Mouse (Mus musculus): Measurements from ENCODE around the gene Alkbh3. TPM values are rescaled to one million over a fixed set of nuclear protein-coding genes. Genes with fewer than 3 reads are reported as not detected.

Alkbh3 gene
- polyA plus RNA-seq (2016; fragmentation: Nextera tagmentation; extraction: Ambion mirVana), result 47.8 and 51.5 TPM in 2 replicates

- no peaks in the 10 kb centered on the region for H3K27me3 ChIP-seq (ENCODE audit: low read depth, poor library complexity, severe bottlenecking)
- H3K4me1 ChIP-seq, result peaks cover 16% of the 10 kb centered on the region
- 4% methylated on average over 47 of the region's 47 CpGs for WGBS
- peak within 1 kb of the TSS; percentile 69 for H3K4me3 ChIP-seq
- peak; percentile 93 for DNase-seq (ENCODE audit: low spot score)
- H3K27ac ChIP-seq (replicated peaks), result peak within 1 kb of the TSS; percentile 84
- peaks cover 31% of the 10 kb centered on the region for H3K36me3 ChIP-seq
- 0 out of 2 replicates have a peak, but pooled peaks cover 3% of the 10 kb centered on the region for H3K9me3 ChIP-seq (replicated peaks)
These were observed at the start of gene Alkbh3 for GRCm38 (mm10) chr2:94010335-94011291. Gene Alkbh3 (minus strand): TSS chr2:94010807.

GRCm38 (mm10) chr2:94059459-94059858 is 48.9 kb upstream of the Alkbh3 start:
- no peak overlapping the region for H3K4me3 ChIP-seq
- no peak overlapping the region for H3K27ac ChIP-seq (replicated peaks)
- no peaks in the 10 kb centered on the region for H3K9me3 ChIP-seq (replicated peaks)
- no peaks in the 10 kb centered on the region for H3K4me1 ChIP-seq
- H3K36me3 ChIP-seq, result no peaks in the 10 kb centered on the region; the same call in 1 of the 2 replicates
- 88% methylated on average over 5 of the region's 5 CpGs for WGBS
- DNase-seq (ENCODE audit: low spot score), result no peak
- no peaks in the 10 kb centered on the region for H3K27me3 ChIP-seq (ENCODE audit: low read depth, poor library complexity, severe bottlenecking)

GRCm38 (mm10) chr2:94054813-94055212 is 44.2 kb upstream of the Alkbh3 start:
- H3K9me3 ChIP-seq (replicated peaks), result no peaks in the 10 kb centered on the region
- DNase-seq (ENCODE audit: low spot score), result no peak
- no peaks in the 10 kb centered on the region for H3K27me3 ChIP-seq (ENCODE audit: low read depth, poor library complexity, severe bottlenecking)
- H3K36me3 ChIP-seq, result peaks cover 14% of the 10 kb centered on the region; the same call in 1 of the 2 replicates
- H3K27ac ChIP-seq (replicated peaks), result no peak overlapping the region
- H3K4me1 ChIP-seq, result no peaks in the 10 kb centered on the region
- H3K4me3 ChIP-seq, result no peak overlapping the region

GRCm38 (mm10) chr2:94051952-94052351 is 41.3 kb upstream of the Alkbh3 start:
- Histone ChIP-seq H3K4me1 (0 out of 2 replicates have a peak, but pooled peaks cover 6% of the 10 kb centered on the region), H3K4me3 (no peak overlapping the region), H3K27me3 (ENCODE audit: low read depth, poor library complexity, severe bottlenecking) (no peaks in the 10 kb centered on the region), H3K27ac (replicated peaks) (no peak overlapping the region), H3K9me3 (replicated peaks) (no peaks in the 10 kb centered on the region), H3K36me3 (peaks cover 14% of the 10 kb centered on the region; the same call in 1 of the 2 replicates)
- 93% methylated on average over 5 of the region's 5 CpGs for WGBS
- DNase-seq (ENCODE audit: low spot score), result no peak

GRCm38 (mm10) chr2:94050901-94051300 is 40.3 kb upstream of the Alkbh3 start:
- H3K9me3 ChIP-seq (replicated peaks), result no peaks in the 10 kb centered on the region
- peaks cover 14% of the 10 kb centered on the region; the same call in 1 of the 2 replicates for H3K36me3 ChIP-seq
- H3K4me3 ChIP-seq, result no peak overlapping the region
- no peaks in the 10 kb centered on the region for H3K27me3 ChIP-seq (ENCODE audit: low read depth, poor library complexity, severe bottlenecking)
- no peak overlapping the region for H3K27ac ChIP-seq (replicated peaks)
- DNase-seq (ENCODE audit: low spot score), result no peak
- H3K4me1 ChIP-seq, result 0 out of 2 replicates have a peak, but pooled peaks cover 6% of the 10 kb centered on the region
- 98% methylated on average over 3 of the region's 3 CpGs for WGBS

- no peaks in the 10 kb centered on the region for H3K27me3 ChIP-seq (ENCODE audit: low read depth, poor library complexity, severe bottlenecking)
- H3K4me3 ChIP-seq, result no peak overlapping the region
- H3K4me1 ChIP-seq, result 0 out of 2 replicates have a peak, but pooled peaks cover 10% of the 10 kb centered on the region
- peaks cover 17% of the 10 kb centered on the region for H3K36me3 ChIP-seq
- 91% methylated on average over 5 of the region's 5 CpGs for WGBS
- H3K27ac ChIP-seq (replicated peaks), result no peak overlapping the region
- no peak for DNase-seq (ENCODE audit: low spot score)
- H3K9me3 ChIP-seq (replicated peaks), result no peaks in the 10 kb centered on the region
These were observed 39.0 kb upstream of the Alkbh3 start for GRCm38 (mm10) chr2:94049471-94050176.

GRCm38 (mm10) chr2:94048733-94049470 is 38.3 kb upstream of the Alkbh3 start:
- no peak overlapping the region for H3K27ac ChIP-seq (replicated peaks)

GRCm38 (mm10) chr2:94048271-94048670 is 37.7 kb upstream of the Alkbh3 start:
- Histone ChIP-seq H3K27me3 (ENCODE audit: low read depth, poor library complexity, severe bottlenecking) (no peaks in the 10 kb centered on the region), H3K27ac (replicated peaks) (no peak overlapping the region), H3K4me1 (peaks cover 20% of the 10 kb centered on the region), H3K4me3 (no peak overlapping the region), H3K36me3 (peaks cover 17% of the 10 kb centered on the region), H3K9me3 (replicated peaks) (no peaks in the 10 kb centered on the region)
- 61% methylated on average over 1 of the region's 1 CpGs for WGBS
- no peak for DNase-seq (ENCODE audit: low spot score)

More at GRCm38 (mm10) chr2:94048733-94049470, 38.3 kb upstream of the Alkbh3 start:
- Histone ChIP-seq H3K4me3 (no peak overlapping the region), H3K4me1 (peaks cover 16% of the 10 kb centered on the region; the same call in 1 of the 2 replicates), H3K27me3 (ENCODE audit: low read depth, poor library complexity, severe bottlenecking) (no peaks in the 10 kb centered on the region), H3K36me3 (peaks cover 17% of the 10 kb centered on the region), H3K9me3 (replicated peaks) (no peaks in the 10 kb centered on the region)
- WGBS, result 83% methylated on average over 5 of the region's 5 CpGs
- no peak for DNase-seq (ENCODE audit: low spot score)

- DNase-seq (ENCODE audit: low spot score), result no peak
- Histone ChIP-seq H3K9me3 (replicated peaks) (no peaks in the 10 kb centered on the region), H3K4me3 (no peak overlapping the region), H3K4me1 (peaks cover 20% of the 10 kb centered on the region), H3K27ac (replicated peaks) (no peak overlapping the region), H3K36me3 (peaks cover 17% of the 10 kb centered on the region), H3K27me3 (ENCODE audit: low read depth, poor library complexity, severe bottlenecking) (no peaks in the 10 kb centered on the region)
- 87% methylated on average over 6 of the region's 6 CpGs for WGBS
These were observed 34.9 kb upstream of the Alkbh3 start for GRCm38 (mm10) chr2:94045411-94046090.

GRCm38 (mm10) chr2:94044174-94044573 is 33.6 kb upstream of the Alkbh3 start:
- Histone ChIP-seq H3K27me3 (ENCODE audit: low read depth, poor library complexity, severe bottlenecking) (no peaks in the 10 kb centered on the region), H3K4me3 (no peak overlapping the region), H3K4me1 (peaks cover 20% of the 10 kb centered on the region), H3K36me3 (peaks cover 19% of the 10 kb centered on the region), H3K27ac (replicated peaks) (no peak overlapping the region), H3K9me3 (replicated peaks) (no peaks in the 10 kb centered on the region)
- WGBS, result 88% methylated on average over 2 of the region's 2 CpGs
- DNase-seq (ENCODE audit: low spot score), result no peak

GRCm38 (mm10) chr2:94043662-94044061 is 33.1 kb upstream of the Alkbh3 start:
- H3K9me3 ChIP-seq (replicated peaks), result no peaks in the 10 kb centered on the region
- H3K36me3 ChIP-seq, result peaks cover 23% of the 10 kb centered on the region
- peak; percentile 26 for DNase-seq (ENCODE audit: low spot score)
- peaks cover 19% of the 10 kb centered on the region for H3K4me1 ChIP-seq
- WGBS, result 55% methylated on average over 5 of the region's 5 CpGs
- no peak overlapping the region for H3K27ac ChIP-seq (replicated peaks)
- H3K27me3 ChIP-seq (ENCODE audit: low read depth, poor library complexity, severe bottlenecking), result no peaks in the 10 kb centered on the region
- H3K4me3 ChIP-seq, result no peak overlapping the region

GRCm38 (mm10) chr2:94042461-94042860 is 31.9 kb upstream of the Alkbh3 start:
- 97% methylated on average over 3 of the region's 3 CpGs for WGBS
- peaks cover 23% of the 10 kb centered on the region for H3K36me3 ChIP-seq
- no peak for DNase-seq (ENCODE audit: low spot score)

More at GRCm38 (mm10) chr2:94042461-94042860, 31.9 kb upstream of the Alkbh3 start:
- Histone ChIP-seq H3K4me1 (peaks cover 14% of the 10 kb centered on the region), H3K9me3 (replicated peaks) (no peaks in the 10 kb centered on the region), H3K27me3 (ENCODE audit: low read depth, poor library complexity, severe bottlenecking) (no peaks in the 10 kb centered on the region), H3K4me3 (no peak overlapping the region), H3K27ac (replicated peaks) (no peak overlapping the region)
